Mouse (Mus musculus) liver, adult 2 months (tissue): ENCODE results near the gene Gm45808. TPM values are rescaled to one million over a fixed set of nuclear protein-coding genes. Genes with fewer than 3 reads are reported as not detected.
A peak's percentile ranks its signal among the peaks of the same experiment; 100 is the strongest.
"Not testable (repeated sequence)": the region's sequence is repeated elsewhere in the genome, so short reads cannot be mapped to it uniquely, and the experiment has no call there.

Experiments used
- DNase-seq: peaks from one replicate; pipeline ENCODE4 v3.0.0-alpha.2; 2011; ENCODE audit warnings: low read depth, low spot score; ENCODE audit errors: extremely low read depth
- H3K27ac ChIP-seq: fragments of 200-500 bp; replicated peaks from 2 replicates; pipeline ENCODE4 v1.5.1; 2012; ENCODE audit warnings: low read depth, mild to moderate bottlenecking, control low read depth, inconsistent platforms, low read length; ENCODE audit not compliant: insufficient read depth
- H3K27me3 ChIP-seq: fragments of 200-500 bp; 2 replicates; pipeline ENCODE4 v1.6.1; 2012; ENCODE audit warnings: mild to moderate bottlenecking, moderate library complexity, low read length, inconsistent platforms; ENCODE audit not compliant: control insufficient read depth, insufficient read depth
- H3K36me3 ChIP-seq: fragments of 200-500 bp; 2 replicates; pipeline ENCODE4 v1.6.1; 2012; ENCODE audit warnings: low read length, inconsistent platforms; ENCODE audit not compliant: control insufficient read depth, insufficient read depth
- H3K4me1 ChIP-seq: fragments of 200-500 bp; 2 replicates; pipeline ENCODE4 v1.6.1; 2011; ENCODE audit warnings: low read length; ENCODE audit not compliant: control insufficient read depth, insufficient read depth
- H3K4me3 ChIP-seq: fragments of 200-500 bp; 2 replicates; pipeline ENCODE4 v1.5.1; 2011; ENCODE audit warnings: low read depth, mild to moderate bottlenecking, control low read depth, low read length, moderate library complexity; ENCODE audit not compliant: insufficient read depth
- H3K79me2 ChIP-seq: fragments of 200-500 bp; 2 replicates; pipeline ENCODE4 v1.6.1; 2012; ENCODE audit warnings: inconsistent platforms, mild to moderate bottlenecking, low read length, moderate library complexity; ENCODE audit not compliant: control insufficient read depth, insufficient read depth
- H3K9ac ChIP-seq: fragments of 200-500 bp; 2 replicates; pipeline ENCODE4 v1.6.1; 2012; ENCODE audit warnings: low read depth, mild to moderate bottlenecking, control low read depth, inconsistent platforms, low read length
- CTCF ChIP-seq: fragments of 200-500 bp; IDR thresholded peaks from 2 replicates; pipeline ENCODE4 v1.5.1; 2011; ENCODE audit warnings: low read depth, low read length, control low read depth
- POLR2A ChIP-seq: fragments of 200-500 bp; IDR thresholded peaks from 2 replicates; pipeline ENCODE4 v1.6.1; 2011; ENCODE audit warnings: low read length, control low read depth; ENCODE audit not compliant: insufficient read depth; ENCODE audit errors: extremely low read depth
- WGBS: fragments of 180-500 bp; shearing (Covaris S2); methylation state at CpG from one replicate; pipeline ENCODE4 v1.1.7; 2018; 5-methylcytosine and 5-hydroxymethylcytosine counted together
- polyA plus RNA-seq: library from polyadenylated mRNA; depleted of rRNA; stranded (reverse); fragments of >200 nt; gene quantifications from 2 replicates; pipeline ENCODE4 v1.2.3, GENCODE M21; 2012; rRNA removed
- total RNA-seq: library from RNA; depleted of rRNA; stranded (reverse); fragments of >200 nt; gene quantifications from 2 replicates; pipeline ENCODE4 v1.2.3, GENCODE M21; 2014; rRNA removed

The Gm45808 gene
- total RNA-seq (1.3 and 5.7 TPM in 2 replicates), polyA plus RNA-seq (0.28 and 1.5 TPM in 2 replicates)

GRCm38 (mm10) chr7:45486761-45487415 lies at the start of gene Gm45808:
Gene Gm45808, minus strand, starts transcription at chr7:45486811.
- peak within 1 kb of the TSS; percentile 87 for H3K9ac ChIP-seq
- TF ChIP-seq POLR2A (no peak), CTCF (no peak)
- H3K79me2 ChIP-seq, result peaks cover 9% of the 10 kb centered on the region; the same call in 1 of the 2 replicates
- peak within 1 kb of the TSS; percentile 76 for H3K4me3 ChIP-seq
- peaks cover 40% of the 10 kb centered on the region for H3K4me1 ChIP-seq
- peaks cover 13% of the 10 kb centered on the region; the same call in 1 of the 2 replicates for H3K36me3 ChIP-seq
- peak within 1 kb of the TSS; percentile 94 for H3K27ac ChIP-seq
- WGBS, result 39% methylated on average over 12 of the region's 12 CpGs
- peak; percentile 96 for DNase-seq
- H3K27me3 ChIP-seq, result no peaks in the 10 kb centered on the region

GRCm38 (mm10) chr7:45535676-45536075 lies 49.1 kb upstream of the Gm45808 start:
- no peak overlapping the region for H3K4me3 ChIP-seq
- H3K27ac ChIP-seq, result no peak overlapping the region
- H3K79me2 ChIP-seq, result no peaks in the 10 kb centered on the region
- TF ChIP-seq CTCF, result no peak
- TF ChIP-seq POLR2A, result no peak
- WGBS, result 65% methylated on average over 1 of the region's 1 CpGs
- peak; percentile 87 for DNase-seq
- H3K9ac ChIP-seq, result no peak overlapping the region
- no peaks in the 10 kb centered on the region for H3K27me3 ChIP-seq
- peaks cover 14% of the 10 kb centered on the region for H3K4me1 ChIP-seq
- H3K36me3 ChIP-seq, result no peaks in the 10 kb centered on the region

- no peak for TF ChIP-seq POLR2A
- TF ChIP-seq CTCF, result no peak
- WGBS, result 26% methylated on average over 2 of the region's 2 CpGs
- no peaks in the 10 kb centered on the region for H3K36me3 ChIP-seq
- no peak for DNase-seq
- no peaks in the 10 kb centered on the region; the same call in 1 of the 2 replicates for H3K4me1 ChIP-seq
- no peaks in the 10 kb centered on the region; the same call in 1 of the 2 replicates for H3K79me2 ChIP-seq
- no peaks in the 10 kb centered on the region for H3K27me3 ChIP-seq
- H3K4me3 ChIP-seq, result no peak overlapping the region
- no peak overlapping the region for H3K9ac ChIP-seq
- no peak overlapping the region for H3K27ac ChIP-seq
Measured at GRCm38 (mm10) chr7:45530643-45531042, 44.0 kb upstream of the Gm45808 start.

- H3K9ac ChIP-seq, result no peak overlapping the region
- 26% methylated on average over 6 of the region's 6 CpGs for WGBS
- H3K27me3 ChIP-seq, result no peaks in the 10 kb centered on the region
- TF ChIP-seq CTCF (no peak), POLR2A (no peak)
- no peak for DNase-seq
- no peak overlapping the region for H3K4me3 ChIP-seq
- no peaks in the 10 kb centered on the region for H3K36me3 ChIP-seq
- H3K27ac ChIP-seq, result no peak overlapping the region
- peaks cover 8% of the 10 kb centered on the region for H3K79me2 ChIP-seq
- peaks cover 6% of the 10 kb centered on the region for H3K4me1 ChIP-seq
Measured at GRCm38 (mm10) chr7:45529461-45529860, 42.9 kb upstream of the Gm45808 start.

- not testable (repeated sequence) for H3K36me3 ChIP-seq, H3K27ac ChIP-seq, H3K4me3 ChIP-seq, H3K9ac ChIP-seq, DNase-seq, H3K79me2 ChIP-seq, H3K27me3 ChIP-seq, H3K4me1 ChIP-seq
- WGBS, result 91% methylated on average over 6 of the region's 6 CpGs
Measured at GRCm38 (mm10) chr7:45527169-45527568, 40.6 kb upstream of the Gm45808 start.

GRCm38 (mm10) chr7:45526474-45527120 lies 40.0 kb upstream of the Gm45808 start:
- Histone ChIP-seq H3K79me2 (peaks cover 8% of the 10 kb centered on the region), H3K4me1 (peaks cover 11% of the 10 kb centered on the region), H3K9ac (peak overlapping the region; percentile 57), H3K36me3 (peaks cover 3% of the 10 kb centered on the region; the same call in 1 of the 2 replicates), H3K27me3 (no peaks in the 10 kb centered on the region), H3K4me3 (peak overlapping the region; percentile 86), H3K27ac (peak overlapping the region; percentile 73)
- 12% methylated on average over 7 of the region's 7 CpGs for WGBS
- peak; percentile 72 for DNase-seq
- TF ChIP-seq CTCF, result 0 out of 2 replicates have a peak, but pooled peaks have one; percentile 7
- no peak for TF ChIP-seq POLR2A
